Mouse (Mus musculus): ENCODE measurements at regions not wholly inside any gene's neighbourhood (a gene's known extent, or its start where the extent isn't known, plus 50 kb on each side); places are given as distances from the start of the nearest gene placed in this dataset.
A peak's percentile ranks its signal among the peaks of the same experiment; 100 is the strongest.
"Not testable (repeated sequence)": the region's sequence is repeated elsewhere in the genome, so short reads cannot be mapped to it uniquely, and the experiment has no call there.

- DNase-seq (ENCODE audit: low spot score in 2 of 2): no peak
Measured at GRCm38 (mm10) chr10:111592416-111593149, 86.5 kb downstream of the Phlda1 start.

- DNase-seq (ENCODE audit: low spot score in 2 of 2): no peak
Measured at GRCm38 (mm10) chr10:111593280-111593679, 87.2 kb downstream of the Phlda1 start.

- no peak for DNase-seq (ENCODE audit: low spot score in 2 of 2)
Measured at GRCm38 (mm10) chr10:111594171-111594570, 88.1 kb downstream of the Phlda1 start.

GRCm38 (mm10) chr10:111594651-111595050, 88.6 kb downstream of the Phlda1 start:
- DNase-seq (ENCODE audit: low spot score in 2 of 2): no peak

GRCm38 (mm10) chr10:111595513-111595995, 89.5 kb downstream of the Phlda1 start:
- DNase-seq (ENCODE audit: low spot score in 2 of 2): no peak

GRCm38 (mm10) chr10:111598650-111599049, 92.6 kb downstream of the Phlda1 start:
- DNase-seq (ENCODE audit: low spot score in 2 of 2): no peak

GRCm38 (mm10) chr10:111599297-111600250, 93.5 kb downstream of the Phlda1 start:
- DNase-seq (ENCODE audit: low spot score in 2 of 2): no peak

- DNase-seq (ENCODE audit: low spot score in 2 of 2): no peak
Measured at GRCm38 (mm10) chr10:111600251-111600620, 94.2 kb downstream of the Phlda1 start.

- DNase-seq (ENCODE audit: low spot score in 2 of 2): peak; percentile 80 to 84
Measured at GRCm38 (mm10) chr10:111600677-111601099, 94.6 kb downstream of the Phlda1 start.

GRCm38 (mm10) chr10:111603166-111603565, 97.1 kb downstream of the Phlda1 start:
- no peak for DNase-seq (ENCODE audit: low spot score in 2 of 2)

- not testable (repeated sequence) for DNase-seq (ENCODE audit: low spot score in 2 of 2)
Measured at GRCm38 (mm10) chr10:111607381-111607780, 101.3 kb downstream of the Phlda1 start.

GRCm38 (mm10) chr10:111608385-111609093, 102.5 kb downstream of the Phlda1 start:
- no peak for DNase-seq (ENCODE audit: low spot score in 2 of 2)

GRCm38 (mm10) chr10:111609889-111610288, 103.8 kb downstream of the Phlda1 start:
- no peak for DNase-seq (ENCODE audit: low spot score in 2 of 2)

- no peak for DNase-seq (ENCODE audit: low spot score in 2 of 2)
Measured at GRCm38 (mm10) chr10:111619627-111620270, 113.7 kb downstream of the Phlda1 start.

- DNase-seq (ENCODE audit: low spot score in 2 of 2): no peak
Measured at GRCm38 (mm10) chr10:111620927-111621676, 115.0 kb downstream of the Phlda1 start.

GRCm38 (mm10) chr10:111622789-111623188, 116.7 kb downstream of the Phlda1 start:
- DNase-seq (ENCODE audit: low spot score in 2 of 2): no peak

GRCm38 (mm10) chr10:111624021-111624420, 117.9 kb downstream of the Phlda1 start:
- no peak for DNase-seq (ENCODE audit: low spot score in 2 of 2)

GRCm38 (mm10) chr10:111624624-111625023, 118.5 kb downstream of the Phlda1 start:
- no peak for DNase-seq (ENCODE audit: low spot score in 2 of 2)

GRCm38 (mm10) chr10:111625573-111625972, 119.5 kb downstream of the Phlda1 start:
- DNase-seq (ENCODE audit: low spot score in 2 of 2): no peak

- DNase-seq (ENCODE audit: low spot score in 2 of 2): no peak
Measured at GRCm38 (mm10) chr10:111626009-111626408, 119.9 kb downstream of the Phlda1 start.

GRCm38 (mm10) chr10:111636283-111636682, 130.2 kb downstream of the Phlda1 start:
- no peak for DNase-seq (ENCODE audit: low spot score in 2 of 2)
